Mouse (Mus musculus) liver, embryonic 14.5 days (tissue): ENCODE measurements around the gene Cdc7.

Experiments used
- CTCF ChIP-seq: IDR thresholded peaks from 2 replicates; pipeline ENCODE4 v1.5.1; 2016; ENCODE audit warnings: antibody characterized with exemption, low read depth, control low read depth
- EP300 ChIP-seq: IDR thresholded peaks from 2 replicates; pipeline ENCODE4 v1.6.1; 2016; ENCODE audit warnings: antibody characterized with exemption, low read depth

DNA sequence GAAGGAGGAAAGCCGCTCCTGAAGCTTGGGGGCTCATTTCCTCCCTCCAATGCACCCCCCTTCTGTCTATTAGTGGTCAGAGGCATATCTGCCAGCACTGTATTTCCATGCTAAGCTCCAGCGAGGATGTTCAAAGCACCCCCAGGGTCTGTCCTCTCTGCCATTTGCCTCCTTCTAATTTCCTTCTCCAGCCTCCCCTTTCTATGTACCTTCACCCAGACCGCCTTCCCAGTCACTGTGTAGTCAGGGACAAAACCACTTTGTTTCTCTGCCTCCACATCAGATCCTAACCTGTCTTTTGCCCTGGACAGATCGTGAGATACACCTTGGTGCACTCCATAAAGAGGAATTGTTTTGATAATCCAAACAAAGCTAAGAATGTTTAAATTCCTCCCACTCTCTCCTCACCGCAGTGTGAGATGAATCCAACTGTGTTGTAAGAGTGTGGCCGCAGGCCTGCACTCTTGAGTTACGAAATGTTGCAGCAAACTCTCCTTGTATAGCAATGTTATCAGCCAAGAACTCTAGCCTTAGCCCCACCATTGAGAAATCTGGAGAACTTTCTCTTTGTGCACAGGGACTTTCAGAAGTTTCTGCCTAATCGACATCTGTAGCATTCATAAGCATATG is 27.3 kb downstream of the Cdc7 start:
- TF ChIP-seq EP300 (no peak), CTCF (no peak)
